Mouse (Mus musculus) heart, postnatal 25 days (tissue): ENCODE measurements around the gene Fam168a. TPM values are rescaled to one million over a fixed set of nuclear protein-coding genes. Genes with fewer than 3 reads are reported as not detected.

Experiments
- DNase-seq: peaks from one replicate; pipeline ENCODE4 v3.0.0; 2022; ENCODE audit warnings: low spot score
- intact Hi-C: fragments of 180-260 bp; cut with DNase I; formaldehyde crosslinking; loops from one replicate; pipeline ENCODE4 v1.15.1; 2025
- microRNA-seq: library from miRNA; unstranded; fragments of <30 nt; microRNA quantifications from one replicate; pipeline ENCODE4 v1.2.0, GENCODE M21; 2022
- total RNA-seq, 2 experiments: library from RNA; stranded (reverse); gene quantifications; 2 replicates each; pipeline ENCODE4 v1.2.3; 2021

Gene Fam168a
- total RNA-seq, 2 experiments from 2014 or later, result 39.2 to 44.9 TPM

DNA sequence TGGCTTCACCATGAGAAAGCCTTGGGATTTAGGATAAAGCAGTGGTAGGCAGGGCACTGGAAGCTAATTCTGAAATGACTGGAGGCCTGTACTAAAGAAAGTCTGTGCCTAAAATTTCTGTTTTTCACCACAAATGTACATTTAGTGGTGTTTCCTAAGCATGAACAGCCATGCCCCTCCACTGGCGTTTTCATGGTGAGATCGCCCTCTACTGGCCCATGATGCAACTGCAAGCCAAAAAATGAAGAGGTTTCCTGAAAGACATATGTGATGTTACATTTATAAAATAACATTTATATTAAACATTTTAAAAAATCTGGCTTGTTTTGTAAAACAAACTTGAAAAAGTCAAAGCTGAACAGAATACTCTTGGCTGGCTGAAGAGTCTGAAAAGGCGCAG lies 180.1 kb downstream of the Fam168a start:
- intact Hi-C loops, result loop anchor here (5.0 kb wide), 2 partner anchors 39 to 199 kb away; no protein-coding TSS in a partner anchor
- no peak for DNase-seq

Small RNA genes lying within 50 kb of the gene (microRNA-seq; reads per million reads assigned to microRNA genes)
- gene Mir3102, result 285 reads per million, percentile 69 among the genes with 10 or more reads in this experiment

Other genes starting within 250 kb of the Fam168a start
- gene Ucp3, start 233.6 kb upstream of the Fam168a start, total RNA-seq, result 10 to 100 TPM; 40.6 to 49.9 TPM
- 100 to 1,000 TPM; 426 to 460 TPM for gene Ucp2, start 213.3 kb upstream of the Fam168a start, total RNA-seq
- gene Dnajb13, start 191.7 kb upstream of the Fam168a start, total RNA-seq, result not detected
- gene Coa4, start 169.6 kb upstream of the Fam168a start, total RNA-seq, result 10 to 100 TPM; 14.1 to 16.3 TPM
- 10 to 100 TPM; 61.3 to 68.2 TPM for gene Rab6a, start 99.2 kb upstream of the Fam168a start, total RNA-seq
- gene Mrpl48, start 98.3 kb upstream of the Fam168a start, total RNA-seq, result 10 to 100 TPM; 67.1 to 79.0 TPM
- 1 to 10 TPM; 2.7 to 4.0 TPM for gene Plekhb1, start 44.2 kb upstream of the Fam168a start, total RNA-seq
- gene Relt, start 156.8 kb downstream of the Fam168a start, total RNA-seq, result 1 to 10 TPM; 2.4 to 3.0 TPM
- 10 to 100 TPM; 24.0 to 28.8 TPM for gene Arhgef17, start 225.5 kb downstream of the Fam168a start, total RNA-seq